Mouse (Mus musculus) mature B cell (primary cell): ENCODE results near the gene Amdhd1.
"Not testable (repeated sequence)": the region's sequence is repeated elsewhere in the genome, so short reads cannot be mapped to it uniquely, and the experiment has no call there.

ENCODE experiments used
- in situ Hi-C: fragments of 300-500 bp; cut with MboI; formaldehyde crosslinking; loops from 2 replicates; pipeline ENCODE4 v1.14.3; 2019

Gene Amdhd1

GRCm38 (mm10) chr10:93539775-93540430 is at the start of gene Amdhd1:
Gene Amdhd1 (minus strand): TSS chr10:93540033.
- in situ Hi-C loops = no loop called here

- in situ Hi-C loops = no loop called here
These were observed 49.5 kb upstream of the Amdhd1 start, which contains the start of gene Snrpf for GRCm38 (mm10) chr10:93589281-93589848. Gene Snrpf (minus strand): TSS chr10:93589706.

- in situ Hi-C loops = no loop called here
These were observed 49.0 kb upstream of the Amdhd1 start for GRCm38 (mm10) chr10:93588796-93589195.

- in situ Hi-C loops = loop anchor here (10.0 kb wide), 1 partner anchor 523 kb away; no protein-coding TSS in a partner anchor
These were observed 37.5 kb upstream of the Amdhd1 start for GRCm38 (mm10) chr10:93577271-93577886.

GRCm38 (mm10) chr10:93575960-93576359 is 36.1 kb upstream of the Amdhd1 start:
- in situ Hi-C loops = loop anchor here (10.0 kb wide), 1 partner anchor 521 kb away; no protein-coding TSS in a partner anchor

GRCm38 (mm10) chr10:93574966-93575365 is 35.1 kb upstream of the Amdhd1 start:
- in situ Hi-C loops = loop anchor here (10.0 kb wide), 1 partner anchor 520 kb away; no protein-coding TSS in a partner anchor

- in situ Hi-C loops = loop anchor here (10.0 kb wide), 1 partner anchor 517 kb away; no protein-coding TSS in a partner anchor
These were observed 32.4 kb upstream of the Amdhd1 start for GRCm38 (mm10) chr10:93572209-93572608.

GRCm38 (mm10) chr10:93568671-93569070 is 28.8 kb upstream of the Amdhd1 start:
- in situ Hi-C loops = no loop called here

- in situ Hi-C loops = no loop called here
These were observed 28.2 kb upstream of the Amdhd1 start for GRCm38 (mm10) chr10:93567841-93568566.

GRCm38 (mm10) chr10:93567066-93567465 is 27.2 kb upstream of the Amdhd1 start:
- in situ Hi-C loops = no loop called here

GRCm38 (mm10) chr10:93564518-93565090 is 24.8 kb upstream of the Amdhd1 start:
- in situ Hi-C loops = no loop called here

- in situ Hi-C loops = no loop called here
These were observed 20.0 kb upstream of the Amdhd1 start for GRCm38 (mm10) chr10:93559786-93560185.

GRCm38 (mm10) chr10:93557971-93558370 is 18.1 kb upstream of the Amdhd1 start:
- in situ Hi-C loops = not testable (repeated sequence)

GRCm38 (mm10) chr10:93552596-93552995 is 12.8 kb upstream of the Amdhd1 start:
- in situ Hi-C loops = no loop called here

- in situ Hi-C loops = no loop called here
These were observed 10.0 kb upstream of the Amdhd1 start for GRCm38 (mm10) chr10:93549821-93550220.

GRCm38 (mm10) chr10:93548991-93549390 is 9.2 kb upstream of the Amdhd1 start:
- in situ Hi-C loops = no loop called here

- in situ Hi-C loops = no loop called here
These were observed 8.0 kb upstream of the Amdhd1 start for GRCm38 (mm10) chr10:93547741-93548270.

GRCm38 (mm10) chr10:93544172-93544571 is 4.3 kb upstream of the Amdhd1 start:
- in situ Hi-C loops = no loop called here

GRCm38 (mm10) chr10:93543176-93543575 is 3.3 kb upstream of the Amdhd1 start:
- in situ Hi-C loops = no loop called here

GRCm38 (mm10) chr10:93542356-93542755 is 2.5 kb upstream of the Amdhd1 start:
- in situ Hi-C loops = no loop called here

- in situ Hi-C loops = no loop called here
These were observed 1.8 kb upstream of the Amdhd1 start for GRCm38 (mm10) chr10:93541585-93541984.
